Mouse (Mus musculus) neutrophil, adult 5-6 weeks (primary cell): Measurements from ENCODE around the gene Cartpt. TPM values are rescaled to one million over a fixed set of nuclear protein-coding genes. Genes with fewer than 3 reads are reported as not detected.

ENCODE experiments used
- ATAC-seq: fragments of 151-379, 151-347 bp; 2 replicates; pipeline ENCODE4 v1.8.0; 2017; ENCODE audit warnings: mild to moderate bottlenecking, moderate TSS enrichment; ENCODE audit not compliant: insufficient number of reproducible peaks, poor library complexity, low FRiP score, severe bottlenecking; ENCODE audit errors: extremely low read depth
- total RNA-seq: library from RNA; stranded (forward); fragments of 200-1000 nt; gene quantifications from 2 replicates; pipeline ENCODE4 v1.2.3, GENCODE M21; 2017

Gene Cartpt
- not detected in 2 replicates for total RNA-seq

DNA sequence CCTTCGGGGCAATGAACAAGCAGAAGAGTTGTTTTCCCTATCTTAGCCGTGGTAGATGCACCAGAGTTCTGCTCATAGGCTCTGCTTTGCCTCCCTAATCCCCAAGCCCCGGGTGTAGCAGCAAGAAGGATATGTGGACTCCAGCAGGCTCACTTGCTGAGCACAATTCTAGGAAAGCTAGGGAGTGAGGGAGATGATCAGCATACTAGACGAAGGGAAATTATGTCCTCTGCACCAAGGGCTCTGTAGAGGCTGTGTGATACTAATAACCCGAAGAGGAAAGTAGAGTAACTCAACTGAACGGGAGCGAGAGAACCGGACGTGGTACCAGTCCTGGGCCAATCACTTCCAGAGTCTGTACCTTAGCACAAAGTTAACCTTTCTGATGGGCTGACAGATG lies at the start of gene Cartpt:
Gene Cartpt, minus strand, starts transcription at position 127 of the 400 bp plus-strand sequence.
- ATAC-seq: no peak

DNA sequence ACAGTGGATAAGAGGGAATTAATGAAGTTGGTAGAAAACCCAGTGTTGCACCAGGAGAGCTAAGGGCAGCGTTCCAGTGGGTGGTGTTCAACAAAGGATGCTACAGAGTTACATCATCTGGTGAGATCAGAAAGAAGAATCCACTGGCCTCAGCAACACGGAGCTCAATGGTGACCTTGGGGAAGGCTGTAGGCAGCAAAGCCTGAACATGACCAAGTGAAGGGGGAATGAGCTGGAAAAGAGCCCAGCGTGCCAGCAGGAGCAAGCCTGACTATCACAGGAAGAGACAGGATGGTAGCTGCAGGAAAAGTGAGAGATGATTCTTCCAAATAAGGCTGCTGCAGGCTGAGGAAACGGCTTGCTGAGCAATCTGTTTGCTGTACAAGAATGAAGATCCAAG lies 46.5 kb upstream of the Cartpt start:
- no peak for ATAC-seq

DNA sequence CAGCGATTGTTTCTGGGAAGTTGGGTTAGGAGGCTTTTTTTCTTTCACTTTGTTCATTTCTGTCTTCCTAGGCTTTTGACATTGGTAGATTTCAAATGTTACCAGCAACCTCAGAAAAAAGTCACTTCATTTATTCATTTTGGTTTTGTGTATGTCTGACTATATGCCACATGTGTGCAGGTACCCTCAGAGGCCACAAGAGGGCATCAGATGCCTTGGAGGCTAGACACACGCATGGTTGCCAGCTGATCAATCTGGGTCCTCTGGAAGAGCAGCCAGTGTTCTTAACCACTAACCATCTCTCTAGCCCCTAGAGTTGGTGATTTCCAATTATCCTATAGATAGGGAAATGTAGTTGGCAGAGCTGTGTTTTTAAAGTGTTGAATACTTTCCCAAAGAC lies 42.6 kb upstream of the Cartpt start:
- ATAC-seq: no peak

DNA sequence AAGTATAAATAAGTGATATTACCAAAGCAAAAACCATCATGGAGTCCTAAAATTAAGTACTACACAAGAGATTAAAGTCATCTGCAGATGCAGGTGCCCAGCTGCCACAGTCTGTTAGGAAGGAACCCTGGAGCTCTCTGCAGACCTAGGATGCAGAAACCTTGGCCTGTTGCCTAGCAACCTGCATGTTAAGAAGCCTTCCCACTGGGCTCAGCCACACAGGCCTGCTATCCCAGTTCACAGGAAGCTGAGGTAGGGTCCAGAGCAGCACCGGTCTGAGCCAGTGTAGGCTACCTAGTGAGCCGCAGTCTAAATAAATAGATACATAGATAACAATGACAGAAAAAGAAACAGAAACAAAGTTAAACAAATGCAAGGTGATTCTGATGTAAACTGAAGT lies 39.7 kb upstream of the Cartpt start:
- ATAC-seq: no peak

DNA sequence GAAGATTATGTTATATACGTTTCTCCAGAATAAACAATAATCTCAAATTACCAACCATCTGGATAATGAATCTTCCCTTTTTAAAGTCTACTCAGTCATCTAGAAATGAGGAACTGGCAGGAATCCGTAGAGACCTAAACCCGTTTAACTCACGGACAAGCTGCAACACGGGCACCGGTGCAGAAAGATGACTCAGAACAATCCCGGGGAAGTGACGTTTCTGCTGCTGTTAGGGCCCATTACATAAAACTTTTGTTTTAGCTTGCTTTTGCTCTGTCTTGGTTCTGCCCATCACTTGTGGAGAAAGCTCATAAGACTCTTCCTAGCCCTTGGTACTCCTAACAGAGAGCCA lies 38.4 kb upstream of the Cartpt start:
- peak; percentile 71 for ATAC-seq

DNA sequence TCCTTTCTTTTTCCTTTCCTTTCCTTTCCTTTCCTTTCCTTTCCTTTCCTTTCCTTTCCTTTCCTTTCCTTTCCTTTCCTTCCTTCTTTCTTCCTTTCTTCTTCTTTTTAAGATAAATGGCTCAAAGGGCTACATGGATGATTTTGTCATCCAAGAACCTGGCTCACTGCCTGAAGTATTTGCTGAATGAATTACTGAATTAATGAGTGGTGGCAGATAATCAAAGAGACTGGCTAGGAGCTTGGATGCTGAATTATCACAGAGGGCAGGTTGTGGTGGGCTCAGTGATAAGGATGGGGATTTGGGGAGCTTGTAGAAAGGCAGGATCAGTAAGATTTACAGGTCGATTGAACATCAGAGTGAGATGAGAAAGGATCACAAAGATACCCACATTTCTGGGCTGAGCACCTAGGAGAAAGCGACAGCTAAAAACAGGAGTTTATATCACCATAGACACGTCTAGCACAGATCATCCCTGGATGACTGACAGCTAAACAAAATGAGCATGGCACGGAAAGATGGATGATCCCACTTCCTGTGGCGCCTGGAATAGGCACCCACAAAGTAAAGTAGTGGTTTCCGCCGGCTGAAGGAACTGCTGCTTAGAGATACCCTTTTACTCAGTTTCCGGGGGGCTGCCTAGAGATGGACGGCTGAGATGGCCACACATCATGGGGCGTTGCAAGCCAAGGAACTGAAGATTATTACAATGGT lies 37.9 kb upstream of the Cartpt start:
- ATAC-seq: 0 out of 2 replicates have a peak, but pooled peaks have one; percentile 2

DNA sequence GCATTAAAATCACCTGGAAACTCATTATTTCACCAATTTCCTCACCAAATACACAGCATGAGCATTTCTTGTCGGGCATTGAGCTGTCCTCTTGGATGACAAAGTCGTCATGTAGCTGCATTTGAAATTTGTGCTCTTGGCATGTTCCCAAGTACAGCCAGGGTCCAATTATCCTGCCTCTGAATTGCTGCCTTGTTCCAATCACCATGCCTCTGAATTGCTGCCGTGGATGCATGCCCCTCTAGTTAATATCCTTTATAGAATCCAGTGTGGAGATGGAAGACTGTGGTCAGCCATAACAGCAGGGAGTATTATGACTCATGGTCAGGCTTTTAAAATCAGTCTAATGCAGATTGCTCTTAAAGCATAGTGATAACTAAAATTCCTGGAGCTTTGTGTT lies 36.9 kb upstream of the Cartpt start:
- no peak for ATAC-seq

DNA sequence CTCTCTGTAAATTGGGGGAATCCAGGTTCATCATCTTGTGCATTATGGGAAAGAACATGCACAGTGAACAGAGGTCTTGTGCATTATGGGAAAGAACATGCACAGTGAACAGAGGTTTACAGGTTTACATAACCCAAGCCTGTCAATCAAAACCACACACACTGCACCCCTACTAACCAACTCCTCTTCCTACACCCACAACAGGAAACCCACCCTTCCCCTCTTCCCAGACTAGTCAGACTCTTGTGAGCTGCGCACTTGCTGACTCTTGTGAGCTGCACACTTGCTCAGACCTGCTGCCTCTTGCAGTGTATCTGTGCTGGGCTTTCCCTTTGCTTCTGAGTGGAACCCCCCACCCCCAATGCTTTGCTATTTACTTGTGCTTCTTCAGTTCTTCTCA lies 31.5 kb upstream of the Cartpt start:
- ATAC-seq: no peak

DNA sequence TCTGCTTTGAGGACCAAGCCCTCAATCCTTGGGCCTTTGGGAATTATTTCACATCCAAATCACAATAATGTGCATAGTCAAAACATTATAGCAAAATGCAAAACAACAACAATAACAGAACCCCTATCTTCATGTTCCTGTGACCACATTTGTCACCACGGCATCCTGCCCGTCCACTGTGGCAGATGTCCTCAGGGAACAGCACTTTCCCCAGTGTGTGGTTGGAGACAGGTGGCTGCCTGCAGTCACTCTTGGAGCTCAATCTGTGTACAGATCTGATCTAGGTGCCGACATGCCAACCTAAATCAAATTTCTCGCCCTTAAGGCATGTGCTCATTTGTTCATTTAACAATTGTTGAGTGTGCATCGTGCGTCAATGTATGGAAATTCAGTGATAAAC lies 30.6 kb upstream of the Cartpt start:
- no peak for ATAC-seq

DNA sequence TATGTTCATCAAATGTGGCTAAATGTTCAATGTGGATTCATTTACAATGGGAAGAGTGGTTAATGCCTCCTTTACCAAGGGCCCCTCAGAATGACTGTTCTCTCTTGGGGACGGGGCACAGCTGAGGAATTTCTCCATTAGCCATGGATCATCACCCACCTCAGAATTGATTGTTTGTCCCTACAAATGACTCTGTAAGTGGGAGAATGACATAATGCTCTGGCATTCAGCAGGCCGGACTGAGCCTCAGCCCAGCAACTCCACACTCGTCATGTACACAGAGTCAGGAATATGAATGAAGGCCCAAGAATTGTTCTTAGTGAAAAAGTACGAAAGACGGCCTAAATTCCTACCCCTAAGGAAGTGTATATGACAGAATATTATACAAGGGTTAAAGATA lies 25.4 kb upstream of the Cartpt start:
- no peak for ATAC-seq

DNA sequence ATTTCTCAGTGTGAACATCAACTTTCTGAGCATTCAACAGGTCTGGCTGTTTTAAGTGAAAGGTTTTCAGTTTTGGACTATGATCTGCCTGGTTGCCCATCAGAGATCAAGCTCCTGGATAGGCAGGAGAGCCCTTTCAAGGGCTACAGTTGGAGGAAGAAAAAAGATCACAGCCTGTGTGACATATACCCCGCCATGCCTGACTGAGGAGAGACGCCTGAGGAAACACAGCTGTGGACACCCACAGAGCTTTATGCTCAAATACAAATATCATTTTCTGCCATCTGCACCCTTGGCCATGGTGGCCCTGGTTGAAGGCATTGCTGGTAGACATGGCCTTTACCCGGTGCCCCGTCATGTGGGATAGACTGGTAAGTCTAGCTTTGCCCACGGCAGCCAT lies 14.7 kb upstream of the Cartpt start:
- no peak for ATAC-seq

DNA sequence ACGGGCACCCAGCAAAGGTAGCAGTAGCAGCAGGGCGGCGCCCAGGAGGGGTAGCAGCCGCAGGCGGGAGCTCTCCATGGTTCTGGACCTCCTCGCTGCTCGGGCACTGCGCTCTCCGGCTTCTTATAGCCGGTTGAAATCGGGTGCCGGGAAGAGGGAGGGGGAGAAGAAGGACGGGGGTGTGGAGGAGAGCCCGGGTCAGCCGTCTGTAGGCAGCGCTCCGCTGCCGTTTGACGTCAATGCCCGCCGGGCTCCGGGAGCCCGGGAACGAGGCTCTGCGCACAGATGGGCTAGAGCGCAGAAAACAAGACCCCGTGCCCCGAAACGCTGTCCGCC lies 366 bp downstream of the Cartpt start:
- ATAC-seq: no peak

DNA sequence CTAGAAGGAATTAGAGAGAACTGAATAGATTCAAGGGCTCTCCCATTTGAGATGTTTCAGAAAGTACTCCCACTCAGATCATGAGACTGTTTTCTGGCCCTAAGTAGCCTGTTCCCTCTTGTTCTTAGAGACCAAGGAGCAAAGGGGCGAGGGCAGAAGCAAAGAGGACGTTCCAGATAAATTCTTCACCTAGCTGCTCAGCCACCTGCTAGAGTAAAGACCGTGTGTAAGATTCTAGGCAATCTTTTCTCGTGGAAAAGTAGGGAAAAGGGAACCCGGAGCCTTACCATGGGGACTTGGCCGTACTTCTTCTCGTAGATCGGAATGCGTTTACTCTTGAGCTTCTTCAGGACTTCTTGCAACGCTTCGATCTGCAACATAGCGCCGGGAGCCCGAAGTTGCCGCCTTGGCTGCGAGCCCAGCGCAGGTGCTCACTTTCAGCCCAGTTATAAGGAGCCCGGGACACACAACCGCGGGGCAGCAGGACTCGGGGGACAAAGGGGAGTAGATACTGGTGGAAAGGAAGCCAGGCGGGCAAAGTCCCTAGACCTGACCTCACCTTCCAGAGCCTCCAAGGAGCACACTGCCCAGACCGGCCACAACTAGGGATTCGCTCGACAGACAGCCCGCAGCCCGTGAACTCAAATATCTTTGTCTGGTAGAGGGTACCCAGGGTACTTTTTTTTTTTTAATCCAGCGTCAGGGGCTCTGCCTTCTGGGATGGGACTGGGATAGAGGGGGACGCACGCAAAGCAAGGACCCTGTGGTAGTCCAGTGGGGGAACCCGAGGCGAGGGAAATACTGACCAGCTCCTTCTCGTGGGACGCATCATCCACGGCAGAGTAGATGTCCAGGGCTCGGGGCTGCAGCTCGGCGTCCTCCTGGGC lies 978 bp downstream of the Cartpt start:
- ATAC-seq: no peak

DNA sequence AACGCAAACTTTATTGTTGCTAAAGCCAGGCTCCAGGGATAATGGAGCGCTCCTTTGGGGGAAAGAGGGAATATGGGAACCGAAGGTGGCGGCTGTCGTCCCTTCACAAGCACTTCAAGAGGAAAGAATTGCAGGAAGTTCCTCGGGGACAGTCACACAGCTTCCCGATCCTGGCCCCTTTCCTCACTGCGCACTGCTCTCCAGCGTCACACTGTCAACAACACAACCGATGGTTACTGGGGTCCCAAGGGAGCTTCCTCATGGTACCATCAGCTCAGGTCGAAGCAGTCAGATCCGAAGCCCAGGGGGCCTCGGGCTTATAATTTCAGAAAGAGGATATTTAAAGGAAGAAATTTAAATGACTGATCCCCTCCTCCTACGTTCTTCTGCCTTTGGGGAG lies 2.1 kb downstream of the Cartpt start:
- no peak for ATAC-seq

DNA sequence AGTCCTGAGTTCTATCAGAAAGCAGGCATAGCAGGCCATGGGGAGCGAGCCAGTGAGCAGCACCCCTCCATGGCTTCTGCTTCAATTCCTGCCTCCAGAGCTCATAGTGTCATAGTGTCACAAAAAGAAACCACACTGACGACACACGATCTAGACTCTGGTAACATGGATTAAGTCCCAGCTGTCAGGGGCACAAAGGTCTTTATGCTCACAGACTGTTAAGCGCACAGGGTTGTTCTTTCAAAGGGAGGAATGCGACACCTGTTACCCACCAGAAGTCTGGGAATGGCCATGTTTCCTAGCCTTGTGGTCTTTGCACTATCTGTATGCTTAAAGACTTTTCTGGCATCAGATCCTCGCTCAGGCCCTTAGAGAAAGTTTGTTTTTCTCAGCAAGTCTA lies 15.3 kb downstream of the Cartpt start:
- no peak for ATAC-seq

DNA sequence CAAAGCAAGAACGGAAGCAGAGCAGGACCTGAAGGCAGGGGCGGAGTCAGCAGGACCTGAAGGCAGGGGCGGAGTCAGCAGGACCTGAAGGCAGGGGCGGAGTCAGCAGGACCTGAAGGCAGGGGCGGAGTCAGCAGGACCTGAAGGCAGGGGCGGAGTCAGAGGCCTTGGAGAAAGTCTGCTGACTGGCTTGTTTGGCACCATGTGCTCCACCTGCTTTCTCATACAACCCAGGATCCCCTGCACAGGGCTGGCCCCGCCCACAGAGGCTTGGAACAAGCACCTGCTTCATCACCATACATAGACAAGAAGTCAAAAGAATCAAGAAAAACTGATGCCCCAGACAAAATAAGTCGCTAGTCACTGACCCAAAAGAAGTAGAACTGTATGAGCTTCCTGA lies 19.1 kb downstream of the Cartpt start:
- 0 out of 2 replicates have a peak, but pooled peaks have one; percentile 26 for ATAC-seq

DNA sequence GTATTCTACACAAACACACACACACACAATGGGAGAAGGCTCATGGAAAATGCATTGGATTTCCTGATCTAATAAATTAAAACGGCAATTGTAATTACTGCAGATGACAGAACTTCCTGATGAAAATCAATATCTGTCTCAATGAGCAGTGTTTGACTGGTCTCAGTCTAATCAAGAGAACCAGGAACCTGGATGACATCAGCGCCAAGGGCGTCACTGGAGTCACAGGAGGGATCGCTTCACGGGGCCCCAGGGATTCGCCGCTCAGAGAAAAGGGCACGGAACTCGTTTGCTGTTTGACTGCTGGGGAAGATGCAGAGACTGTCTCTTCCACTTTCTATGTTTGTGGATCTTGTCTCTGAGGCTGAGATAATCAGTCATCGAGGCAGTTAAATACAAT lies 21.2 kb downstream of the Cartpt start:
- no peak for ATAC-seq

DNA sequence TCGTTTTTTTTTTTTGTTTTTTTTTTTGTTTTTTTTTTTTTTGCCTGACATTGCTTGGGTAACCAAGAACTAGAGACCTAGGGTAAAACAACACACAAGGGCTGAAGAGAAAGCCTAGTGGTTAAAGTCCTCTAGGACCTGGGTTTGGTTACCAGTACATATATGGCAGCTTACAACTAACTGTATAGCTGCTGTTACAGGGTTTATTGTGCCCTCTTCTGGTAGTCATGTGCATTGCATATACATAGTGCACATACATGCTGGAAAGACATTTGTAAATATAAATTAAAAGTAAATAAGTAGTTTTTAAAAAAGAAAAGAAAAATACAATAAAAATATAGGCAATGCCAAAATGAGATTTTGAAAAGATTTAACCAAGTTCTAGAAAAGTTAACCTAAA lies 28.8 kb downstream of the Cartpt start:
- no peak for ATAC-seq

DNA sequence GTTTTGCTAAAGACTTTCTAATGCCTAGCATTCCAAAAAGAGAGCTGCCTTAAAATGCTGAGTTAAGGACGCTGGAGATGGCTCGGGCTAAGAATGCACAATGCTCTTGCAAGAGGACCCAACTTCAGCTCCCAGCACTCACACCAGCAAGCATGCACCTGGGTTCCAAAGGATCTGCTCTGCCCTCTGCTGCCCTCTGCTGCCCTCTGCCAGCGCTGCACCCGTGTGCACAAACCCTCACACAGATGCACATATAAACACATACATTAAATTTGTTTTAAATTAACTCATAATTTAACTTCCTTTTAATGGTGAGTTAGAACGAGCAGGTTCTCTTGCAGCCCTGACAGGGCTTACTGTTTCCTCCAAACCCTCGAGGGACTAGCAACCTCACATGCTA lies 32.5 kb downstream of the Cartpt start:
- no peak for ATAC-seq

DNA sequence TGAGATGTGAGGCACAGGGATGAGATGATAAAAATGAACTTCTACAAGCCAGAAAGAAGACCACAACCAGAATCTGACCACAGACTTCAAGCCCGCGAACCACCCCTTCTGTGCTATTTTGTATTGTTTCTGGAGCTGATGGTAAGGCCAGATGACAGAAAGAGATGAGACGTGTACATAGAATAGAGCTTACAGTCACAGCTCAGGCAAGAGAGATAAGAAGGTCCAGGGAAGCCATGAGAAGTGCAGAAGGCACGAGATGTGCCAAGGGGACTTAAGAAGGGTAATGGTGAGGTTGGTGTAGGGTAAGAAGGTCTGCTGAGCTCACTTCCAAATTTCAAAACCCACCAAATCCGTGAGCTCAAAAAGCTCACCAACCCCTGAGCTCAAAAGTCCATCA lies 36.6 kb downstream of the Cartpt start:
- no peak for ATAC-seq

DNA sequence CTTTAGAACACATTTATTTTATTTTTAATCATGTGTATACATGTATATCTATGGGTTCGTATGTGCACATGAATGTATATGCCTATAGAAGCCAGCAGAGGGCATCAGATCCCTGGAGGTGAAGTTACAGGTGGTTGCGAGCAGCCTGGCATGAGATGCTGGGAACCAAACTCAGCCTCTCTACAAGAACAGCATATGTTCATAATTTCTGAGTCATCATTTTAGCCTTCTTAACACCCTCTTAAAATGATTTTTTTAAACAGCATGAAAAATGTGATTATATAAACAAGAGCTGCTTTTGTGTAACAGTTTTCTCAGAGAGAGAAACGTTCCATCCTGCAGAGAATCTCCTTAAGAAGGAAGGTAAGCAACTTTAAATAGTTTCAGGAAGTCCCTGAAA lies 40.2 kb downstream of the Cartpt start:
- ATAC-seq: no peak
